Comparison of ENCODE assay signal across 24 mouse cellular contexts in genomic region chr5:61553526-61553925, GRCm38 (mm10).
DNase-seq lines count a peak whose midpoint lies in the region; ATAC-seq and TF ChIP-seq lines count a peak whose summit lies in the region.
"Had no signal": no experiment of that assay in that cellular context is flagged by ENCODE, and none has a peak within 500 bp of the region (broad histone marks: within the 10 kb centered on the region; RNA-seq: fewer than 3 reads in every experiment).

No protein-coding gene starts in this region.

- no peak for TF ChIP-seq POLR2A in brain, embryonic 14.5 days (IDR thresholded peaks at IDR 0.05; ENCODE audit: borderline replicate concordance, extremely low read depth, insufficient read depth, insufficient read length, poor library complexity, severe bottlenecking)

- no peaks in the 10 kb centered on the region for H3K27me3 ChIP-seq in intestine, embryonic 16.5 days (replicated peaks; ENCODE audit: control insufficient read depth, insufficient read depth, low read length)
- H3K27me3 ChIP-seq: CH12.LX, Patski had no signal

- H3K36me3 ChIP-seq in intestine, embryonic 16.5 days (ENCODE audit: control insufficient read depth, insufficient read depth, low read length) = no peaks in the 10 kb centered on the region
- H3K36me3 ChIP-seq: G1E had no signal

- peak; percentile 59 for DNase-seq in Muller cell, postnatal 12 days (ENCODE audit: inconsistent ontology term)
- peak; percentile 25 for DNase-seq in brain, embryonic 14.5 days (ENCODE audit: low read depth)
- DNase-seq in retina, embryonic 14.5 days (ENCODE audit: low spot score) = peak; percentile 56
- DNase-seq in retina, postnatal 1 day = peak; percentile 59
- DNase-seq in lung, postnatal 10 days = no peak
- no peak for DNase-seq in ovary, postnatal 14 days (ENCODE audit: low spot score)
- no peak for DNase-seq in urinary bladder, adult 2 months (ENCODE audit: low spot score)
- DNase-seq: adrenal gland, adult 2 months; adrenal gland, adult 8-10 months; adrenal gland, postnatal 10 days; adrenal gland, postnatal 14 days; adrenal gland, postnatal 25 days; adrenal gland, postnatal 36 days; B cell, adult 2 months; cerebellum, adult 11 months; cerebellum, adult 11-12 months; cerebellum, adult 18-20 months; cerebellum, adult 2 months had no signal

- H3K9me3 ChIP-seq in intestine, embryonic 16.5 days (ENCODE audit: control insufficient read depth, low read length) = no peaks in the 10 kb centered on the region
- H3K9me3 ChIP-seq: G1E had no signal

- H3K27ac ChIP-seq in intestine, embryonic 16.5 days (ENCODE audit: low read length) = no peak overlapping the region

- no peaks in the 10 kb centered on the region for H3K4me1 ChIP-seq in intestine, embryonic 16.5 days (ENCODE audit: control insufficient read depth, insufficient read depth, low read length)

- WGBS in intestine, embryonic 16.5 days = 75% methylated on average over 1 of the region's 1 CpGs

- no peak for TF ChIP-seq CTCF in brain, embryonic 14.5 days (IDR thresholded peaks at IDR 0.05; ENCODE audit: borderline replicate concordance, extremely low read depth, insufficient read depth, insufficient read length)

- no peak overlapping the region for H3K4me2 ChIP-seq in intestine, embryonic 16.5 days (ENCODE audit: low read depth, low read length)

- H3K9ac ChIP-seq in intestine, embryonic 16.5 days (ENCODE audit: low read depth, low read length) = no peak overlapping the region

- no peak overlapping the region for H3K4me3 ChIP-seq in intestine, embryonic 16.5 days (ENCODE audit: low read length)

- ATAC-seq in intestine, embryonic 16.5 days = no peak
- ATAC-seq: activated CD4-positive, CD25-positive, alpha-beta regulatory T cell, adult 4 months; CD4-positive, CD25-positive, alpha-beta regulatory T cell, adult 4 months; Patski had no signal

Comparison
In these comparisons a context has a peak if more than half of its experiments do, and no peak if none do; other contexts are left out.
1. DNase-seq: peak in Muller cell, postnatal 12 days (single experiment), brain, embryonic 14.5 days (single experiment), retina, embryonic 14.5 days (single experiment) and retina, postnatal 1 day (single experiment); none in lung, postnatal 10 days (single experiment), ovary, postnatal 14 days (single experiment) and urinary bladder, adult 2 months (single experiment).